Mouse (Mus musculus) liver, adult 2 months (tissue): ENCODE results near the gene Acbd4. TPM values are rescaled to one million over a fixed set of nuclear protein-coding genes. Genes with fewer than 3 reads are reported as not detected.

Source experiments
- DNase-seq: peaks from one replicate; pipeline ENCODE4 v3.0.0-alpha.2; 2011; ENCODE audit warnings: low read depth, low spot score; ENCODE audit errors: extremely low read depth
- H3K27ac ChIP-seq: fragments of 200-500 bp; replicated peaks from 2 replicates; pipeline ENCODE4 v1.5.1; 2012; ENCODE audit warnings: low read depth, mild to moderate bottlenecking, control low read depth, inconsistent platforms, low read length; ENCODE audit not compliant: insufficient read depth
- H3K27me3 ChIP-seq: fragments of 200-500 bp; 2 replicates; pipeline ENCODE4 v1.6.1; 2012; ENCODE audit warnings: mild to moderate bottlenecking, moderate library complexity, low read length, inconsistent platforms; ENCODE audit not compliant: control insufficient read depth, insufficient read depth
- H3K36me3 ChIP-seq: fragments of 200-500 bp; 2 replicates; pipeline ENCODE4 v1.6.1; 2012; ENCODE audit warnings: low read length, inconsistent platforms; ENCODE audit not compliant: control insufficient read depth, insufficient read depth
- H3K4me1 ChIP-seq: fragments of 200-500 bp; 2 replicates; pipeline ENCODE4 v1.6.1; 2011; ENCODE audit warnings: low read length; ENCODE audit not compliant: control insufficient read depth, insufficient read depth
- H3K4me3 ChIP-seq: fragments of 200-500 bp; 2 replicates; pipeline ENCODE4 v1.5.1; 2011; ENCODE audit warnings: low read depth, mild to moderate bottlenecking, control low read depth, low read length, moderate library complexity; ENCODE audit not compliant: insufficient read depth
- H3K79me2 ChIP-seq: fragments of 200-500 bp; 2 replicates; pipeline ENCODE4 v1.6.1; 2012; ENCODE audit warnings: inconsistent platforms, mild to moderate bottlenecking, low read length, moderate library complexity; ENCODE audit not compliant: control insufficient read depth, insufficient read depth
- H3K9ac ChIP-seq: fragments of 200-500 bp; 2 replicates; pipeline ENCODE4 v1.6.1; 2012; ENCODE audit warnings: low read depth, mild to moderate bottlenecking, control low read depth, inconsistent platforms, low read length
- CTCF ChIP-seq: fragments of 200-500 bp; IDR thresholded peaks from 2 replicates; pipeline ENCODE4 v1.5.1; 2011; ENCODE audit warnings: low read depth, low read length, control low read depth
- POLR2A ChIP-seq: fragments of 200-500 bp; IDR thresholded peaks from 2 replicates; pipeline ENCODE4 v1.6.1; 2011; ENCODE audit warnings: low read length, control low read depth; ENCODE audit not compliant: insufficient read depth; ENCODE audit errors: extremely low read depth
- WGBS: fragments of 180-500 bp; shearing (Covaris S2); methylation state at CpG from one replicate; pipeline ENCODE4 v1.1.7; 2018; 5-methylcytosine and 5-hydroxymethylcytosine counted together
- polyA plus RNA-seq: library from polyadenylated mRNA; depleted of rRNA; stranded (reverse); fragments of >200 nt; gene quantifications from 2 replicates; pipeline ENCODE4 v1.2.3, GENCODE M21; 2012; rRNA removed
- total RNA-seq: library from RNA; depleted of rRNA; stranded (reverse); fragments of >200 nt; gene quantifications from 2 replicates; pipeline ENCODE4 v1.2.3, GENCODE M21; 2014; rRNA removed

Gene Acbd4
- total and polyA plus RNA-seq, 2 experiments, result 64.4 to 66.6 TPM

DNA sequence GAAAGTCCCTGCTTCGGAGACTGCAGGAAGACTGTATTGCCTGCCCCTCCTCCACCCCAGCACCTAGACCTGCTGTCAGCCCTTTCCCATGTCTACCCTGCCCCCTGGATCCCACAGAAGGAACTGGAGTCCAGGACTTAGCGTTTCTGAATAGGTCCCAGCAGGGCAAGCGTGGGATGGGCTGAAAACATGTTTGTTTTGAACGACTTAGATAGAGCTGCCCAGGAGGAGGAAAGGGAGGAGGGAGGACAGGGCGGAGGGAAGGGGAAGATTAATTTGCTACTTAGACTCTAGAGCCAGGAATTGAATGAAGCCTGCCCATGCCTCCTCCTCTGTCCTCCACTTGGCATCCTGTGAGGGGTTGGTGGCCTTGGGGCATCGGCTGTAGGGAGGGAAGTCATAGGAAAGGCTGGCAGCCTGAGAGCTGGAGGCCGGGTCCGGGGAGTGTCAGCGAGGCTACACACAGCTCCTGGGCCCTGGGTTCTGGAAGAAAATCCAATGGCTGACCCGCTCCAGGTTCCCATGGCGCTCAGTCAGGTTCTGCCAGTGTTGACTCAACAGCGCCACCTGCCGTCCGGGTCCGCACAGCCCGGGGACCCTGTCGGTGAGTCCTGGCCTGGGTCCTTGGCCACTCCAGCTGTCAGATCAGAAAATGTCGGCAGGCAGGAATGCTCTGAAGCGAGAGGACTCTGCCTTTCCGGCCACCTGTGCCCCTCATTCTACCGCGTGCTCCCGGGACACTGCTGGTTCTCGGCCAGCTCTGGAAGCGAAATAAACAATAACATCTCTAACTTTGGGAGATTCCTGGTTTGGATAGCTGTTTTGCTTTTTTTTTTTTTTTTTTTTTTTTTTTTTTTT, 57.4 kb downstream of the Acbd4 start:
- Histone ChIP-seq H3K27me3 (no peaks in the 10 kb centered on the region), H3K4me1 (peaks cover 9% of the 10 kb centered on the region; the same call in 1 of the 2 replicates), H3K79me2 (no peaks in the 10 kb centered on the region), H3K4me3 (peak overlapping the region; percentile 44), H3K36me3 (no peaks in the 10 kb centered on the region), H3K9ac (peak overlapping the region; percentile 46), H3K27ac (peak overlapping the region; percentile 37)
- TF ChIP-seq POLR2A (no peak), CTCF (peak; percentile 99)
- WGBS, result 2% methylated on average over 25 of the region's 25 CpGs
- DNase-seq, result peak; percentile 76

DNA sequence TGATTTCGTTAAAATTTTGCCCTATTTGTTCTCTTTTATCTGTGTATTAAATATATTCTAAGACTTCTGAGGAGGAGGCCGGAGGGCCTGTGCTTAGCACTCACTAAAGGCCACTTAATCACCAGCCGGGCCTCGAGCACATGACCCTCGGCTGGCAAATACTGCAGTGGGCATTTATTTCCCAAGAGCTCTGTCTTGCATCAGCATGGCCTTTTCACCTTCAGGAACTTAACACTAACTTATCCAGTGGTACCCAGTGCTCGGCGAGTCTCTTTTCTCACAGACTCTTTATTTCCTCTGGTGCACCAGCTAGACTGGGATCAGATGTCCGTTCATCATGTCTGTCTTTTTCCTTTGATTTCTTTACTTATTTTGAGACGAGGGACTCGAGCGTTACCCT, 59.3 kb downstream of the Acbd4 start:
- Histone ChIP-seq H3K36me3 (no peaks in the 10 kb centered on the region), H3K9ac (no peak overlapping the region), H3K79me2 (no peaks in the 10 kb centered on the region), H3K4me3 (no peak overlapping the region), H3K27me3 (no peaks in the 10 kb centered on the region), H3K27ac (no peak overlapping the region), H3K4me1 (peaks cover 13% of the 10 kb centered on the region)
- 72% methylated on average over 11 of the region's 11 CpGs for WGBS
- TF ChIP-seq CTCF (no peak), POLR2A (no peak)
- DNase-seq, result peak; percentile 38

DNA sequence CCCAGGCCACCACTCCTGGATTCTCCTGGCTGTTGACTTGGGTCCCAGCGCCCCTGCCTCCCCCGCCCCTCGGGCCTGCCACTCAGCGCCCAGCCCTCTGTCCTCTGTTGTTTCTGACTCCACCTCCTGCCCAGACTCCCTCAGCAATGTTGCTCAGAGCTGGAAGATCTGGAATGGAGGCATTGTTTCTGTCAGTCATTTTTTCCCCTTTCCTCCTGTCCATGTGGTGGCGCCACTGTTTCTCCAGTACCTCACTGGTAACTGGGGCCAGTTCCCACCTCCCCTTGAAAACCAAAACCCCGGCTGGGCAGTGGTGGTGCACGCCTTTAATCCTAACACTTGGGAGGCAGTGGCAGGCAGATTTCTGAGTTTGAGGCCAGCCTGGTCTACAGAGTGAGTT, 60.0 kb downstream of the Acbd4 start:
- Histone ChIP-seq H3K27ac (no peak overlapping the region), H3K36me3 (no peaks in the 10 kb centered on the region), H3K79me2 (no peaks in the 10 kb centered on the region), H3K9ac (no peak overlapping the region), H3K4me1 (peaks cover 13% of the 10 kb centered on the region), H3K27me3 (no peaks in the 10 kb centered on the region), H3K4me3 (no peak overlapping the region)
- TF ChIP-seq CTCF (no peak), POLR2A (no peak)
- no peak for DNase-seq
- WGBS, result 90% methylated on average over 7 of the region's 7 CpGs

Other genes starting within 250 kb of the Acbd4 start
- gene Eftud2, start 220.7 kb upstream of the Acbd4 start, total RNA-seq, result 16.2 and 24.1 TPM in 2 replicates
- gene Eftud2, start 220.7 kb upstream of the Acbd4 start, polyA plus RNA-seq, result 41.5 and 53.3 TPM in 2 replicates
- 0.09 TPM in 1 of 2 replicates, not detected in the other for gene Ccdc103, start 220.5 kb upstream of the Acbd4 start, total RNA-seq
- gene Ccdc103, start 220.5 kb upstream of the Acbd4 start, polyA plus RNA-seq, result 0.06 TPM in 1 of 2 replicates, not detected in the other
- gene Fam187a, start 216.5 kb upstream of the Acbd4 start, total RNA-seq, result 0.07 TPM in 1 of 2 replicates, not detected in the other
- gene Fam187a, start 216.5 kb upstream of the Acbd4 start, polyA plus RNA-seq, result not detected in 2 replicates
- 0.18 and 0.20 TPM in 2 replicates for gene Gfap, start 200.8 kb upstream of the Acbd4 start, total RNA-seq
- gene Gfap, start 200.8 kb upstream of the Acbd4 start, polyA plus RNA-seq, result 0.29 and 0.35 TPM in 2 replicates
- 0.09 and 0.27 TPM in 2 replicates for gene Kif18b, start 176.6 kb upstream of the Acbd4 start, total RNA-seq
- gene Kif18b, start 176.6 kb upstream of the Acbd4 start, polyA plus RNA-seq, result 0.05 and 0.12 TPM in 2 replicates
- gene C1ql1, start 155.0 kb upstream of the Acbd4 start, total RNA-seq, result 0.27 TPM in 1 of 2 replicates, not detected in the other
- not detected in 2 replicates for gene C1ql1, start 155.0 kb upstream of the Acbd4 start, polyA plus RNA-seq
- gene Nmt1, start 73.5 kb upstream of the Acbd4 start, total RNA-seq, result 16.8 and 23.9 TPM in 2 replicates
- 34.1 and 34.3 TPM in 2 replicates for gene Nmt1, start 73.5 kb upstream of the Acbd4 start, polyA plus RNA-seq
- gene Dcakd, start 73.3 kb upstream of the Acbd4 start, total RNA-seq, result 23.9 and 30.9 TPM in 2 replicates
- gene Dcakd, start 73.3 kb upstream of the Acbd4 start, polyA plus RNA-seq, result 45.8 and 46.3 TPM in 2 replicates
- 0.54 and 1.0 TPM in 2 replicates for gene Plcd3, start within 50 bp of the Acbd4 start, total RNA-seq
- 0.31 and 2.0 TPM in 2 replicates for gene Plcd3, start within 50 bp of the Acbd4 start, polyA plus RNA-seq
- 10.2 and 10.5 TPM in 2 replicates for gene Hexim1, start 14.5 kb downstream of the Acbd4 start, total RNA-seq
- gene Hexim1, start 14.5 kb downstream of the Acbd4 start, polyA plus RNA-seq, result 12.1 and 13.5 TPM in 2 replicates
- 1.3 and 1.8 TPM in 2 replicates for gene Hexim2, start 30.7 kb downstream of the Acbd4 start, total RNA-seq
- 1.6 and 1.9 TPM in 2 replicates for gene Hexim2, start 30.7 kb downstream of the Acbd4 start, polyA plus RNA-seq
- 0.46 and 0.74 TPM in 2 replicates for gene Fmnl1, start 69.4 kb downstream of the Acbd4 start, total RNA-seq
- 0.86 and 2.2 TPM in 2 replicates for gene Fmnl1, start 69.4 kb downstream of the Acbd4 start, polyA plus RNA-seq
- not detected in 2 replicates for gene 1700023F06Rik, start 106.9 kb downstream of the Acbd4 start, total RNA-seq
- gene 1700023F06Rik, start 106.9 kb downstream of the Acbd4 start, polyA plus RNA-seq, result not detected in 2 replicates
- gene Spata32, start 116.8 kb downstream of the Acbd4 start, total RNA-seq, result not detected in 2 replicates
- not detected in 2 replicates for gene Spata32, start 116.8 kb downstream of the Acbd4 start, polyA plus RNA-seq
- 1.4 and 2.2 TPM in 2 replicates for gene Map3k14, start 165.8 kb downstream of the Acbd4 start, total RNA-seq
- gene Map3k14, start 165.8 kb downstream of the Acbd4 start, polyA plus RNA-seq, result 2.0 and 2.1 TPM in 2 replicates